Mouse (Mus musculus): ENCODE data around the gene Gm20388.

The Gm20388 gene

GRCm38 (mm10) chr8:121875517-121875916 is 1964.9 kb downstream of the Gm20388 start:
- no peak for DNase-seq (ENCODE audit: low spot score in 2 of 2)

- DNase-seq (ENCODE audit: low spot score in 2 of 2) = no peak
These were observed 1966.6 kb downstream of the Gm20388 start for GRCm38 (mm10) chr8:121877212-121877611.

- no peak for DNase-seq (ENCODE audit: low spot score in 2 of 2)
These were observed 1967.3 kb downstream of the Gm20388 start for GRCm38 (mm10) chr8:121877828-121878480.

GRCm38 (mm10) chr8:121879712-121880111 is 1969.1 kb downstream of the Gm20388 start:
- no peak for DNase-seq (ENCODE audit: low spot score in 2 of 2)

GRCm38 (mm10) chr8:121880818-121881217 is 1970.2 kb downstream of the Gm20388 start:
- DNase-seq (ENCODE audit: low spot score in 2 of 2) = no peak

- no peak for DNase-seq (ENCODE audit: low spot score in 2 of 2)
These were observed 1971.3 kb downstream of the Gm20388 start for GRCm38 (mm10) chr8:121881921-121882320.

GRCm38 (mm10) chr8:121884181-121884580 is 1973.5 kb downstream of the Gm20388 start:
- DNase-seq (ENCODE audit: low spot score in 2 of 2) = no peak

GRCm38 (mm10) chr8:121885001-121885400 is 1974.4 kb downstream of the Gm20388 start:
- DNase-seq (ENCODE audit: low spot score in 2 of 2) = no peak

GRCm38 (mm10) chr8:121885433-121885832 is 1974.8 kb downstream of the Gm20388 start:
- no peak for DNase-seq (ENCODE audit: low spot score in 2 of 2)

GRCm38 (mm10) chr8:121887547-121887946 is 1976.9 kb downstream of the Gm20388 start:
- DNase-seq (ENCODE audit: low spot score in 2 of 2) = no peak

GRCm38 (mm10) chr8:121889317-121889716 is 1978.7 kb downstream of the Gm20388 start:
- no peak for DNase-seq (ENCODE audit: low spot score in 2 of 2)

- no peak for DNase-seq (ENCODE audit: low spot score in 2 of 2)
These were observed 1979.5 kb downstream of the Gm20388 start for GRCm38 (mm10) chr8:121889810-121890785.

GRCm38 (mm10) chr8:121892875-121893274 is 1982.2 kb downstream of the Gm20388 start:
- no peak for DNase-seq (ENCODE audit: low spot score in 2 of 2)

GRCm38 (mm10) chr8:121895910-121896309 is 1985.3 kb downstream of the Gm20388 start:
- no peak for DNase-seq (ENCODE audit: low spot score in 2 of 2)

- no peak for DNase-seq (ENCODE audit: low spot score in 2 of 2)
These were observed 1986.0 kb downstream of the Gm20388 start for GRCm38 (mm10) chr8:121896476-121897145.

- DNase-seq (ENCODE audit: low spot score in 2 of 2) = no peak
These were observed 1986.6 kb downstream of the Gm20388 start for GRCm38 (mm10) chr8:121897205-121897604.

- no peak for DNase-seq (ENCODE audit: low spot score in 2 of 2)
These were observed 1987.3 kb downstream of the Gm20388 start for GRCm38 (mm10) chr8:121897871-121898381.

GRCm38 (mm10) chr8:121898401-121898931 is 1987.8 kb downstream of the Gm20388 start:
- DNase-seq (ENCODE audit: low spot score in 2 of 2) = peak; percentile 80 to 82

GRCm38 (mm10) chr8:121899180-121900044 is 1988.8 kb downstream of the Gm20388 start:
- no peak for DNase-seq (ENCODE audit: low spot score in 2 of 2)

GRCm38 (mm10) chr8:121901498-121902236 is 1991.0 kb downstream of the Gm20388 start:
- DNase-seq (ENCODE audit: low spot score in 2 of 2) = no peak

Data from heart, adult 9 months (tissue).